Mouse (Mus musculus) lung, adult 18-20 months (tissue): ENCODE measurements at regions not wholly inside any gene's neighbourhood (a gene's known extent, or its start where the extent isn't known, plus 50 kb on each side); places are given as distances from the start of the nearest gene placed in this dataset.
"Not testable (repeated sequence)": the region's sequence is repeated elsewhere in the genome, so short reads cannot be mapped to it uniquely, and the experiment has no call there.

Experiments
- DNase-seq, 2 experiments: peaks; one replicate each; pipeline ENCODE4 v3.0.0; 2022; ENCODE audit warnings: mixed read lengths in 2 of 2

DNA sequence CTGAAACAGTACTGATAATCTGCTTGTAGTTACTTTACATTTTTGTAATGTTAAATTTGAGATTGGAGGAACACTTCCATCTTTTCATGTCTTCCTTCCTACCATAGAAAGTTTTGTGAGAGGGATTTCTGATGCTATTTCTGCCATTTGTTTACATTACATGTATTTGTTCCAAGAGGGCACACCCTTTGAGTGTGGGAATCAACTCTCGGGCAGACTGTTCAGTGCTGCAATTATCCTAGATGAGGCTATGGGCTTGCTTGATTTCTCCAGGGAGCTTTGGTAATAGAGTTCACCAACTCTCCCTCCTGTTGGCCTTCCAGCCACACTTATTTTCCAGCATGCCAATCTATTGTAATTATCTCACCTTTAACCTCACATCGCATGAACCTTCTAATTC, 52.4 kb downstream of the Gm13691 start:
- DNase-seq: no peak

DNA sequence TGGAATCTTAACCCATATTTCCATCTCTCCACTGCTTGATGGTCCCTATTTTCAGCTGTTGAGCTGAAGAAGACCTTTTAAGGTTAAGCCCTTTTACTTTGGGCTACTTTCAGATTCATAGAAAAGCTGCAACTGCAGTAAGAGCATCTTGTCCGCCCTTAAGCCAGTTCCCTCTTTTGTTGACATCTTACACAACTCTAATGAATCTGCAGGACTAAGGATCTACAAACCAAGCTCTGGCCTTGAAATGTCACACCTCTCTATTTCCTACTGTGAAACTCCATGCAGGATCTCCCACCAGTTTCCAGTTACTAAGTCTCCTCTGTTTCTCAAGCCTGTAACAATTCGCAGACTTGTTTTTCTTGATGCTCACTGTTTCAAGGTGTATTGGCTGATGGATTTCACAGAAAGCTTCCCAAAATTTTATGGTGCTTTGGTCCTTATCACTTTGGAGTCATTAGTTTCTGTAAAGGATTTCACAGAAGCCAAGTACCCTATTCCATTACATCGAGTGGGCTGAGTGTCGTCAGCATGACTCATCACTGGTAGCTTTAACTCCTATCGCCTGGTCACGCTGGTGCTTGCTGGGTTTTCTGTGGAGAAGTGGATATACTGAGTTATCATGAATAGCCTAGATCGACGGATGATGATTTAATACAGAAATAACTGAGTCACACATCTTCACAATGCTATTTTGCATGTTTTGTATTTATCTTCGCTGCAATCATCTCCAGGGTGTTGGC, 58.2 kb downstream of the Gm13691 start:
- no peak for DNase-seq

DNA sequence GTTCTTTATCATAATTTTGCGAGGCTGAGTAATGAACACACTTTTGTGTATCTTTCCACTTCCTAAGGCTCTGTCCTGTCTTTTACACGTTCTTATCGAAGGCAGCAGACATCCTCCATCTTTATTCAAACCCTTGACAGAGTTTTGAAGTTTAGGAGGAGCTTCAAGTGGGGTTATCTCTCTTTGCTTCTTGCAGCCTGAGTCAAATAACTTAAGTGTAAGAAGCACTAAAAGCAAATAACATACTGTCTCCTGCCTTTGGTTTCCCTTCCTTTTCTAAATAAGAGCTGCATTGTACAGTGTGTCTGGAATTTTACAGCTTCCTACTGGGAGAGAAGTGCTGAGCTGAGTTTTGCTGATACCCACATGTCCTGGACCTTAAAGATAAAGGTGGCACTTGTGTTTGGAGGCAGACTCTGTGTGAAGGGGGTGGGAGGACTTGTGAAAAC, 61.6 kb downstream of the Gm13691 start:
- no peak for DNase-seq

DNA sequence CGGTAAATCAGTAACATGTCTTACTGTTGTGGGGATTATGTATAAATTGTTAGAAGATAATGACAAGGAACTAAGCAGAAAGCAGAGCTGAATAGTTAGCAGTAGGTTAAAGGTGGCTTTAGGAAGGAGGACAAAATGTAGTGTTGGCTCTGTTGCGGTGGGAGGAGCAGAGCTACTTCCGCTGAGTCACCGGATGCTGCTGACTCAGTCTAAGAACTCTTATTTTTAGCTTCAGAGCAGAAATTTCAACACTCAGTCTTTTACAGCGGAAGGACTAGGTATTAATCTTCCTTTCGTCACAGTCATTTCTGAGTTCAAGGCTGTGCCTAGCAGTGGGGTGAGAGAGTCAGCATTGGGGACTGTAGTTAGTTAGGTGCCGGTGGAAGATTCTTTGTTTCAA, 68.9 kb downstream of the Gm13691 start:
- peak in 1 of 2 experiments; percentile 26 for DNase-seq

DNA sequence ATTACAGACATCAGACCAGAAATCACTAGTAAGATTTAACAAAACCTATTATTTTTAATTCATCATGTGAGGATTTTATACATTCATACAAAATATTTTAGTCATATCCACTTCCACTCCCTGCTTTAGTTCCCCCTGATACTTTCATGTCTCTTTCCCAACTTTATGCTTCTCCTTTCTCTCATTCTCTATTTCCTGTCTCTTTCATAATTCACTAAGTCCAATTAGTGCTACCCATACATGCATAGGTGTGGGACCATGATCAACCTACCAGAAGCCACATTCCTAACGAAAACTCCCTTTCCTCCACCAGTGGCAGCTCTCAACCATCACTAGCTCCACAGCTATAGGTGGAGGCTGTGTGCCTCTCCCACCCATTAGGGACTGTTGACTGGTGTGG, 70.9 kb downstream of the Gm13691 start:
- DNase-seq: no peak

DNA sequence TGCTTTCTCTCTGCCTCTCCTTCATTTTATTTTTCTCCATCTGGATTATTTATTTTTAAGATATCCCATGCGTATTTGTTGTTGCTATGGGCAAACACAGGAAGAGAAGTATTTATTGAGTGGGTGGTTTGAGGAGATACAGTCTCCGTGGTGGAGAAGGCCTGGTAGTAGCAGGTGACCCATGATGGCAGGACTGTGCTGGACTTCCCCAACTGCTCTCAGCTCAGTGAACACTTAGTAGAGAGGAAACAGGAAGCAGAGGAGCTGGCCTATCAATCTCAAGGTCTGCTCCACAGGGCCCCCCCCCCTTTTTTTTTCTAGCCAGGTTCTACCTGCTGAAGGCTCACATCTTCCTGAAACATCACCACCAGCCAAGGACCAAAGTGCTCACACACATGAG, 74.0 kb downstream of the Gm13691 start:
- DNase-seq: no peak

DNA sequence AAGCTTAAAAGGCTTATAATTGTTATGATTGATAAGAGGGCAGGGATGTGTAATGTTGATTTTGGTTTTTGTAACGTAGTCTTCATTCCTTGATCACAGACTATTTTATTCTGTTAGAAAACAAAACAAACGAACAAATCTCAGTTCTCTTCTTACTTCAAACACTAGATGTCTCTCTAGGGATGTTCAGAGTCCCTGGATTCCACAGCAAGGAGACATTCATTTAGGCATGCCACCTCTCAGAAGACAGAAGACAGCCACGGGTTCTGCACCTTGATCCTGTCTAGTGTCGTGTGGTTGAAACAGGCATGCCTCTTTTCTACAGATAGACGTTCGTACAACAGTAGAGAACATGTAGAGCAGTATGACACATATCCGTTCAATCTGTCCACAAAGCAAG, 74.7 kb downstream of the Gm13691 start:
- DNase-seq: no peak

DNA sequence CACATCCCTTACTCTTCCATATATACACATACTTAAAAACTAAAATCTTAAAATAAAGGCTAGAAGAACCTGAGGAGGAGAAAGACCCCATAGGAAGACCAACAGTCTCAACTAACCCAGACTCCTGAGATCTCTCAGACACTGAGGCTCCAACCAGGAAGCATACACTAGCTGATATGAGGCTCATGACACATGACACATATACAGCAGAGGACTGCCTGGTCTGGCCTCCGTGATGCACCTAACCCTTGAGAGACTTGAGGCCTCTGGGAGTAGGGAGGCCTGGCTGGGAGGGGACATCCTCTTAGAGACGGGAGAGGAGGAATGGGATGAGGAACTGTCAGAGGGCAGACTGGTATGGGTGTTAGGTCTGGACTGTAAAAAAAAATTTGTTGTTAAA, 75.4 kb downstream of the Gm13691 start:
- no peak for DNase-seq

DNA sequence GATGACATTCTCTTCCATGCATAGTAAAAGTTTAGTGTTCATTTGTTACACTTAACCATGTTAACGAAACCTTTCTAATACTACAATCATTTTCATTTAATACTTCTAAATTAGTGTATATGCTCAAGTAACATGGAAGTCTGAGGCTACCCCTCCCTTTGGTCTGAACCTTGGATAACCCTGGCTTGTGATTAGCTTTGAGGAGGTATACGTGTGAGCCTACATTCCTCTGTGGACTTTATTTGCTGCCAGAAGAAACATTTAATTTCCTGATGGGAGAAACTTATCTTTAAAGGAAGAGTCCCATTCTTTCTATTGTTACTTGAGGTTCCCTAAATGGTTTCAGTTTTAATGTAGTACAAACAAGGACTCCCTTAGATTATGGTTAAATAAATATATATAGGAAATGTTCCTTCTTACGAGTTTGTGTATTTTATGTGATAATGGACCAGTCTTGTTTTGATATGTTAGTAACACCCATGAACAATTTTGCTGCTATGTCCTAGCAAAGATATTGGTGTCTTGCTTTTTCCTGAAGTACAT, 75.9 kb downstream of the Gm13691 start:
- DNase-seq: no peak

DNA sequence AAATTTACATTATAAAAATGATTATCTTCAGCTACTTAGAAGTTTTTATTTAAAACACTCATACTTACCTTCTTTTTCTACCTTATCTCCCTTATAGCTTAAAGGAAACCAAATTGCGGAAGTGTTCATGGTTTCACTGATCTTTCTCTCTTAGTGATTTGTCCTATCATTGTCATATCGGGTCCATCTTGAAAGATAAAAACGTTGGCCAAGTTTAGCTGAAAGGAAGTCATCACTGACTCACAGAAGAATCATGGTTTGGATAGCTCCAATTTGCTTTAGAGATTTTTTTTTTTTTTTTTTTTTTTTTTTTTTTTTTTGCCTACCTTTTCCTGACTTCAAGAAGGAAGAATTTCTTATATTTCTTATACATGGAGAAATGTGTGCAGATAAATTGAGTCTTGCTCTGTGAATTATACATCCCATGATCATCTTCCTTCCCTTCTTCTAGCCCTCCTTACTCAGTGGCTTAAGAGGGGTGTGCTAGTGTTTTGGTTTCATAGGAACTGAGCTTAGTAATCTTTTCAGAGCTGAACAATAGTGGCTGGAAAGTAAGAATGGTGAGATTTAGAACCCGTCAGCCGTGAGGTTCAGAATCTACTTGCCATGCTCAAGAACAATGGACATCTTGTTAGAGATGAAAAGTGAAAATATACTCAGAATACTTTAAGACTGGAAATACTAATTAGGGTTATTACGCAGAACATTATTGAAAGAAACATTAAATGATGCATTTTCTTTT, 76.6 kb downstream of the Gm13691 start:
- no peak for DNase-seq

DNA sequence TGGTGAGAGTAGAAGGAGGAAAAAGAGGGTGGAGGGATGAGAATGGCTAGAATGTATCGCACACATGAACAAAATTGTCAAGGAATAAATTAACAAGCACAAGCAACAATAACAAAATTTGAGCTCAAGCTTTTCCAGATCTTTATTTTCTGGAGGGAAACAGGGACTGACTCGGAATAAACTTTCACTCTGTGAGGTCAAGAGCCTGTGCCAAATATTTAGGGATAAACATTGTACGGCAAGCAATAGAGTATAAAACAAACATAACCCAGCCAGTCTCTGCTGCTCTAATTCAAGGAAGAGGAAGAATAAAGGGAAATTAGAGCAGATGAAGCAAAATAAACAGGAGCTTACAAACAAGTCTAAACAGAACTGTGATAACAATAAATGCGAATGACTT, 78.3 kb downstream of the Gm13691 start:
- DNase-seq: peak in 1 of 2 experiments; percentile 24

DNA sequence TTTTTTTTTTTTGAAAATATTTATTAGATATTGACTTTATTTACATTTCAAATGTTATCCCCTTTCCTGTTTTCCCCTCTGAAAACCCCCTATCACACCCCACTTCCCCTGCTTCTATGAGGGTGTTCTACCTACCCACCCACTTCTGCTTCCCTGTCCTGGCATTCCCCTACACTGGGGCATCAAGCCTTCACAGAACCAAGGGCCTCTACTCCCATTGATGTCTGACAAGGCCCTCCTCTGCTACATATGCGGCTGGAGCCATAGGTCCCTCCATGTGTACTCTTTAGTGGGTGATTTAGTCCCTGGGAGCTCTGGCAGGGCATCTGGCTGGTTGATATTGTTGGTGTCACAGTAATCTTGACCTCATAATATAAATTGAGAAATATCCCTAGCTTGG, 79.1 kb downstream of the Gm13691 start:
- DNase-seq: not testable (repeated sequence)

DNA sequence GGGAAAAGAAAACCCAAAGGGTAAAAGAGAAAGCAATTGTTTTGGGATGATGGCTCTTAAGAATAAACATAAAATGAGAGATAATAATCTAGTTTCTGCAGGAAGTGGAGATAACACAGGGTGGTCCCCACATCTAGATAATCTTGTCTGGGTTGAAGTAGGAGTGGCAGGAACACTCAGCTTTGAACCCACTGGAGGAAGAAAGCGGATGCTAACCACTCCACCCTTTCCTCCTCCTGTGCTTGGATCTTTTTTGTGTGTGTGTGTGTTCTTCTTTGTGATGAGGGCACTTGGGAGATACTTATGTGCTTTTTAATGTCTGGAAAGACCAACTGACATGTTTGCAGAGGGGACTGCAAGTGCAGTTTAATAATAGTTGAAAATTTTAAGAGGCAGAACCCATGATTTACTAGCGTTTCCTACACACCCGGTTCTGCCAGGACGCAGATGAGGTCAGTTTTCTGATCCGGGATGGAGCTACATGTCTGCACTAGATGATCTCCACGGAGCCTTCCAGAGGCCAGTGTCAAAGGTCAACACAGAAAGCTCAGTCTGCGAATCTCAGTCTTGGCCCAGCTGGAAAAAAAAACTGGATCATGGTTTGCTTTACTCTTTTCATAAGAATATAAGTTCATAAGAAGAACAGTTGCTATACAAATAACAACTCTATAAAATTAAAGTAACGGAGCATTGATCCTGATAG, 82.7 kb downstream of the Gm13691 start:
- peak in 1 of 2 experiments; percentile 51 for DNase-seq

DNA sequence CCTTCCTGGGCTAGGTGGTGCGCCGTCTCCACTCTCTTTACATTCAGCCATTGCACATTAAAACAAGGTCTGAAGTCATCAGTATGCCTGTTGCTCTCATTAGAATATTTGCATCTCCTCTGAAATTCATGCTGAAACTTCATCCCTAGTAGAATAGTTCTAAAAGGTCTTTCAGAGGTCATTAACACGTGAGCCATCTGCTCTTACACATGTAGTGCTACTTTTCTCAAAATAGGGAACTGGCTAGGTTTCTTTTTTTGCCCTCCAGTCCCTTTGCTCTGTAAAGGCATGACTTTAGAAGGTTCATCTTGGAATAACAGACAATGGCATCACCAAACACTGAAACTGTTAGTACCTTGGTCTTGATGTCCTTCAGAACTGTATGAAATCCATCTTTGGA, 85.6 kb downstream of the Gm13691 start:
- no peak for DNase-seq

DNA sequence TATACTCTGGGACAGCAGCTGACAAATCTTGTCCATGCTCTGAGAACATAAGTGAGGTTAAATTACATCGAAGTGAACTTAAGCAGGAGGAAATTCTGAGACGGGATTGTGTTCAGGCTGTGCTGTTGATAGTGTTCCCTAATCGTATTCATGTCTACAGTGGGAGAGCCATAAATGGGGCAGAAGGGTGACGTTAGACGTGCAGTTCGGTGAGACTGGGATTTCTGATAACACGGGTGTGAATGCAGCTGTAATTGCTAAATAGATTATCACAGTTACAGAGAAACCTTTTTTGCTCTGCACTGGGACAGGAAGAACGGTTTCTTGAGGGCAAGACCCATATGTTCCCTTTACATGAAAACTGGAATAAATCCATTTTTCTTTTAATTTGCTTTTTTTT, 88.9 kb downstream of the Gm13691 start:
- no peak for DNase-seq

DNA sequence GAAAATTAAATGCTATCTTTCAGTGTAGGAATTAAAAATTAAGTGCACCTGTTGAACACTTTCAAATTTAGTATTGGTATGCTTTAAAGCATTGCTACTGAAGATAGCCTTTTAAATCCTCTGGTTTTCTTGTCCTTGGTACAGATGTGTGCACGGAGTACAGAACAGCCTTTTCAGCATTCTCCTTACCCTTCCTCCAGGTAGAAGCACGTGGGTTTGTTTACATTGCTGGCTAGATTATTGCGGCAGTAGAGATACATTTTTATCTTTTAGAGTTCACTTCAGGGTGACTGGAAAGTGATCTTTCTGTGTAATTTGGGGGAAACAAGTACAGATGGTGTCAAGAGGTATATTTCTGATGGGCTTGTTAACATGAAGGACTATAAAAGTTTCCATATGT, 89.9 kb downstream of the Gm13691 start:
- no peak for DNase-seq

DNA sequence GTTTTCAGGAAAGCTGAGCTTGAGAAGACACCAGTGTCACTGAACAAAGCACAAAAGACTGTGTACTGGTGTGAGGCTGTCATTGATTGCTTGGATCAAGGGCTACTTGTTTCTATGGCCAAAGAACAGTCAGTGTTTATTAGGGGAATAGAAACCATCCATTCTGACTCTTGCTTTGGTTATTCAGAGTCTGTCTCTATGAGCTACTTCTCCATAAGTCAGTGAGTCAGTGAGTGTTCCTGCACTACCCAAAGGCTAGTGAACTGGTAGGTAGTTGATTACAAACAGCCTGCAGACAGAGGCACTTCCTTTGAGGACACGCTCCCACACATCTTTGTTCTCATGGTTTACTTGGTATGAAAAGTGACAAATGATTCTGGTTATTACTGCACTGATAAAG, 104.4 kb downstream of the Gm13691 start:
- no peak for DNase-seq

DNA sequence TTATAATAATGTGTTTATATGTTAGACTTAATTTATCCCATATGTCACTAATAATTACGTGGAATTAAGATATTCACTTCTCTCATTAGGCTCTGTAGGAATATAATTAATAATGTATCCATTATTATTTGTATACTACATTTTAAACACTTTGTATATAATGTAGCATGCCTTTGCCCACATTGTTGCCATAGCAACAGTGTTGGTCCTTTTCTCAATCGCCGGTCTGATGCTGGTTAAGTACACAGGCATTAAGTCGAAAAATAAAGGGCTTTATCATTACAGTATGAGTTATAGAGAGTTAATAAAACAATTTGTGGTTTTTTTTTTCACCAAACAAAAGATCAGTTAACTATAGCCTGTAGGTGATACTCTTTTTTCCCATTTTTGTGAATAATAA, 108.4 kb downstream of the Gm13691 start:
- DNase-seq: no peak

DNA sequence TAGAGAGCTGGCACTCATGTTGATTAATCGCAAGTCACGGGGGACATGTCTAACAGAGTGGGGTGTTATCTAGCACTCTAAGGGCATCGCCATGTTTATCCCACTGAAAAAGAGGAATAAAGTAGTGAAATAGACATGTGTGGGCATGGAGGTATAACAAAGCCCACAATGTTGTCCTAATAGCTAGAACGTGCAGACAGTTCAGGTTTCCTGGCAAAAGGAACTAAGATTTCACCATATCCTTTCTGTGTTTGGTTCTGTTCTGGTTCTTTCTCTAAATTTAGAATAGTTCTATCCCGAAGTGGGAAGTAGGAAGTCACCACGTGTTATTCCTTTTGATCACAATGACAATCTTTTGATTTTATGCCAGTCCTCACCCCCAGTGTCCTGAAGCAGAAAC, 123.2 kb downstream of the Gm13691 start:
- DNase-seq: no peak

DNA sequence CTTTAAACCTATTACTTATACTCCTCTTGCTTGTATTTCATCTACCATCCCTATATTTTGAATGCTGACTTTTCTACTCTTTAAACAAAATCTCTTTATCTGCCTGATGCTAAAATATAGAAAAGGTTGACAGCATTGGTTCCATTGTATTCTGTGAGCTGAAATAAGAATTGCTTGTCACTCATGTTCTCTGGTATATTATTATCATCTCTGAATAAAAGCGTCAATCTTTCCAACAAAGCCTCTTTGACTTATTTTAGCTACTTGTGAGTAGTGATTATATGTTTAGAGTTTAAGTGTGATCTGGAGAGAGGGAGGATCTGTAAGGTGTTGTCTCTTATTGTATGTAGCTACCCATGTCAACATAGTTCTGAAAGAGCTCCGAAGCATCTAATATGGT, 129.5 kb downstream of the Gm13691 start:
- no peak for DNase-seq

DNA sequence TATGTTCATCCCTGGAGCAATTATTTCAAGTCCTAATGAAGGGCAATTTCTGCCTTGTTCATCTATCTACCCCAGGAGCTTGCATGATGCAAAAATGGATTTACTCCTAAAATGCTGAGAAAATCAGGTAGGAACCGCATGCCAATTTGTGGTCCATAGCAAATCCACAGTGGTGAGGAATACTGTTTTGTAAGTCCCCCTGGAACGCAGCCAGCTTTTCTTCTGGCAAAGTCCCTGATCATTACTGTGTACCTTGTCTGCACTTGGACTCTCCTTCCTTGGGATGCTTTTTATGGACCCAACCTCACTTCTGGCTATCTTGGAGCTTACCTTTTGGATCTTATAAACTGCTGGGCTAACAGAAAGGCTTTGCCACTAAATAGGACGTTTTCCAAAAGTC, 137.2 kb downstream of the Gm13691 start:
- DNase-seq: no peak

DNA sequence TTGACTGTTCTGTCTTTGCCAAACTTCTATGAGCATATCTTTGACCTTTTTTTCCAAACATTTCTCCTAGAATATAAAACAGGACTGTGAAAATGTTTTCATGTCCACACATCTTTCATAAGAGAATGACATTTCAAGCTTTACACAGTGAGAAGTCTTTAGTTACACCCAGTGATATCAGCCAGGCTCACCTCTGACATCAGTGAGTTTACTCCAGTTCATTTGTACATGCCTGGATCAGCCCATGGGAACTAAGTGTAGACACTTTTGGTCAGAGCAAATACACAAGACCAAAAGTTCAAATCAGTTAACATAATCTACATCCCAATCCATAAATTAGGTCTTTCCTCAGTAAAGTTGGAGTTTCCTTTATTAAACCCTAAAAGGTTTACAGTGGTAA, 171.4 kb downstream of the Gm13691 start:
- DNase-seq: no peak

DNA sequence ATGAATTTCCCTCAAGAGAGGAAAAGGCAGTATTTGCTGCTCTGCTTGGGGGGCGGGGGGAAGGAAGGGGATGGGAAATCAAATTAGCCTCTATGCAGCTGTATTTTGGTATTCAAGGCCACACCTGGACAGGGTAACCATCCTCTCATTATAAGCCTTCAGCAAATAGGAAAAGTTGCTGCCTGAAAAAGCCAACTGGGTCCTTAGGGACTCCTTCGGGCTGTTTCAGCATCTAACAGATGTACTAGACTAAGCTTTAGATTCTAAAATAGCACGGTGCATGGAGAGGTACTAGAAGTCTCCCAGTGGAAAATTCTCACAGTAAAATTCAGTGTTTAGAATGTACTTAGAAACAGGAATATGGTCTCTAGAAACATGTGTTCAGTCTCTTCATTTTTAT, 183.1 kb downstream of the Gm13691 start:
- no peak for DNase-seq
